Comparison of ENCODE assay signal across 22 mouse cellular contexts in the genomic region with DNA sequence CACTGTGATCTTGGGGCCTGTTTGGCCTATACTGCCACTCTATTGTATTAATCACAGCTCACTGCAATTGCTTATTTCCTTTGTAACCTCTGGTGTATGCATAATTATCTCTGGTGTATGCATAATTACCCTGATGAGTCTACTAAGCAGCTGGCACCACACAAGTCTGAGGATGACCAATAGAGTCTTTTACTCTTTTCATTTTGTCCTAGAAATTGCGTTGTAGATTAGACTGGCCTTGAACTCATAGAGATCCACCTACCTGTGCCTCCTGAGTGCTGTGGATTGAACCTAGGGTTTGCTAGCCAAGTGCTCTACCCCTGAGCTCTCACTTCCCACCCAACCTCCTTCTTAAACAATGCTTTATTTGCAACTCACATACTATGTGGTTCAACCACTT. TPM values are rescaled to one million over a fixed set of nuclear protein-coding genes. Genes with fewer than 3 reads are reported as not detected.
DNase-seq lines count a peak whose midpoint lies in the region; ATAC-seq and TF ChIP-seq lines count a peak whose summit lies in the region.
"Had no signal": no experiment of that assay in that cellular context is flagged by ENCODE, and none has a peak within 500 bp of the region (broad histone marks: within the 10 kb centered on the region; RNA-seq: fewer than 3 reads in every experiment).

No protein-coding gene starts in this region.

- no peak overlapping the region for H3K9ac ChIP-seq in limb, embryonic 11.5 days (ENCODE audit: low read length)
- H3K9ac ChIP-seq: embryonic facial prominence, embryonic 13.5 days; forebrain, embryonic 12.5 days; heart, embryonic 12.5 days; hindbrain, embryonic 15.5 days had no signal

- peaks cover 24% of the 10 kb centered on the region for H3K4me1 ChIP-seq in spleen, adult 2 months (ENCODE audit: control insufficient read depth, insufficient read depth, insufficient read length)
- peaks cover 40% of the 10 kb centered on the region for H3K4me1 ChIP-seq in limb, embryonic 11.5 days (ENCODE audit: control insufficient read depth, insufficient read depth, low read length)

- 56% methylated on average over 1 of the region's 1 CpGs for WGBS in spleen, adult 2 months
- WGBS in limb, embryonic 11.5 days, result 78% methylated on average over 1 of the region's 1 CpGs

- H3K36me3 ChIP-seq in spleen, adult 2 months (ENCODE audit: control insufficient read depth, insufficient read depth, low read length), result peaks cover 2% of the 10 kb centered on the region
- peaks cover 3% of the 10 kb centered on the region; the same call in 1 of the 2 replicates for H3K36me3 ChIP-seq in limb, embryonic 11.5 days (ENCODE audit: control insufficient read depth, insufficient read depth, low read length)

- H3K27ac ChIP-seq in left cerebral cortex, adult 2 months, result peak overlapping the region; percentile 90
- H3K27ac ChIP-seq in spleen, adult 2 months (ENCODE audit: insufficient read depth, low read length), result peak overlapping the region; percentile 99; the same call in 1 of the 2 replicates
- H3K27ac ChIP-seq in limb, embryonic 11.5 days (replicated peaks; ENCODE audit: low read depth, low read length), result peak overlapping the region; percentile 81; the same call in 1 of the 2 replicates
- H3K27ac ChIP-seq: embryonic facial prominence, embryonic 13.5 days; forebrain, embryonic 12.5 days; hindbrain, embryonic 15.5 days had no signal

- no peak overlapping the region for H3K4me2 ChIP-seq in limb, embryonic 11.5 days (ENCODE audit: low read depth, severe bottlenecking)
- H3K4me2 ChIP-seq: embryonic facial prominence, embryonic 13.5 days; forebrain, embryonic 12.5 days; heart, embryonic 12.5 days; hindbrain, embryonic 15.5 days had no signal

- no peak for TF ChIP-seq CTCF in left cerebral cortex, adult 2 months (IDR thresholded peaks at IDR 0.05)
- no peak for TF ChIP-seq CTCF in spleen, adult 2 months (IDR thresholded peaks at IDR 0.05; ENCODE audit: extremely low read depth, insufficient read depth, insufficient read length, insufficient replicate concordance)

- no peak for ATAC-seq in limb, embryonic 11.5 days (ENCODE audit: insufficient number of reproducible peaks, low FRiP score, low TSS enrichment, low read depth)
- ATAC-seq: forebrain, embryonic 16.5 days had no signal

- no peaks in the 10 kb centered on the region for H3K9me3 ChIP-seq in limb, embryonic 11.5 days (ENCODE audit: control insufficient read depth, low read length)
- H3K9me3 ChIP-seq: embryonic facial prominence, embryonic 13.5 days; forebrain, embryonic 12.5 days; heart, embryonic 12.5 days; hindbrain, embryonic 15.5 days had no signal

- TF ChIP-seq POLR2A in spleen, adult 2 months (IDR thresholded peaks at IDR 0.05; ENCODE audit: low read depth, low read length), result no peak

- intact Hi-C loops in heart, postnatal 25 days (cut with DNase I), result no loop called here
- intact Hi-C loops in left cerebral cortex, adult 2 months (cut with DNase I), result no loop called here
- intact Hi-C loops in left cerebral cortex, postnatal 10 days (cut with DNase I), result no loop called here

- no peak overlapping the region for H3K4me3 ChIP-seq in left cerebral cortex, adult 2 months
- H3K4me3 ChIP-seq in spleen, adult 2 months (ENCODE audit: extremely low read depth, insufficient read depth, insufficient read length), result no peak overlapping the region
- H3K4me3 ChIP-seq in limb, embryonic 11.5 days (ENCODE audit: low read depth, low read length), result no peak overlapping the region
- H3K4me3 ChIP-seq: embryonic facial prominence, embryonic 13.5 days; forebrain, embryonic 12.5 days; heart, embryonic 12.5 days; hindbrain, embryonic 15.5 days had no signal

- H3K27me3 ChIP-seq in spleen, adult 2 months (ENCODE audit: control insufficient read depth, insufficient read depth, low read length), result no peaks in the 10 kb centered on the region
- H3K27me3 ChIP-seq in limb, embryonic 11.5 days (ENCODE audit: control insufficient read depth, insufficient read depth, low read length), result no peaks in the 10 kb centered on the region
- H3K27me3 ChIP-seq: embryonic facial prominence, embryonic 13.5 days; forebrain, embryonic 12.5 days; heart, embryonic 12.5 days; hindbrain, embryonic 15.5 days had no signal

- DNase-seq in heart, adult 11 months, result peak; percentile 70
- DNase-seq in heart, postnatal 25 days (ENCODE audit: low spot score), result no peak
- DNase-seq in left cerebral cortex, adult 2 months (ENCODE audit: extremely low spot score in 1 of 2, low spot score in 2 of 2), result no peak
- no peak for DNase-seq in left cerebral cortex, postnatal 10 days (ENCODE audit: extremely low spot score in 1 of 2, low spot score in 2 of 2)
- DNase-seq in spleen, adult 2 months (ENCODE audit: low read depth in 1 of 2, low spot score in 2 of 2), result no peak
- DNase-seq in spleen, postnatal 4 days (ENCODE audit: low spot score in 2 of 2), result no peak
- DNase-seq in limb, embryonic 11.5 days (ENCODE audit: low spot score), result no peak
- no peak for DNase-seq in cerebellum, postnatal 10 days
- DNase-seq: adrenal gland, postnatal 10 days; cerebellum, adult 11 months; cerebellum, adult 9-10 months; cerebellum, postnatal 36 days; gastrocnemius, postnatal 10 days; heart, postnatal 36 days had no signal

RNA-seq across cellular contexts. Expression of a gene that starts 10.3 kb away (rescaled TPM):
- total RNA-seq in heart, postnatal 25 days (2021), result 10 to 100 TPM; 36.4 to 43.6 TPM
- total RNA-seq in left cerebral cortex, adult 2 months (2021), result 10 to 100 TPM; 67.4 to 70.2 TPM
- 10 to 100 TPM; 54.3 to 55.9 TPM for total RNA-seq in left cerebral cortex, postnatal 10 days (2021)
- 22.1 and 24.5 TPM in 2 replicates for polyA plus RNA-seq in spleen, adult 2 months (2012; rRNA removed)
- polyA plus RNA-seq in limb, embryonic 11.5 days (2014; fragmentation: Nextera tagmentation; extraction: Ambion mirVana), result 128 and 131 TPM in 2 replicates

RNA-seq across cellular contexts. Expression of a gene that starts 11.1 kb away (rescaled TPM):
- not detected for total RNA-seq in heart, postnatal 25 days (2021)
- total RNA-seq in left cerebral cortex, adult 2 months (2021), result not detected
- total RNA-seq in left cerebral cortex, postnatal 10 days (2021), result not detected
- 0.14 TPM in 1 of 2 replicates, not detected in the other for polyA plus RNA-seq in spleen, adult 2 months (2012; rRNA removed)
- 0.73 and 1.6 TPM in 2 replicates for polyA plus RNA-seq in limb, embryonic 11.5 days (2014; fragmentation: Nextera tagmentation; extraction: Ambion mirVana)
- total RNA-seq: heart, adult 8-10 months; heart, postnatal 36 days; MEL had no signal
- polyA plus RNA-seq: heart, embryonic 16.5 days had no signal

RNA-seq across cellular contexts. Expression of a gene that starts 21.0 kb away (rescaled TPM):
- 10 to 100 TPM; 41.7 to 50.9 TPM for total RNA-seq in heart, postnatal 25 days (2021)
- total RNA-seq in left cerebral cortex, adult 2 months (2021), result 10 to 100 TPM; 81.0 to 91.4 TPM
- 10 to 100 TPM; 74.5 to 76.2 TPM for total RNA-seq in left cerebral cortex, postnatal 10 days (2021)
- polyA plus RNA-seq in spleen, adult 2 months (2012; rRNA removed), result 25.6 and 26.5 TPM in 2 replicates
- polyA plus RNA-seq in limb, embryonic 11.5 days (2014; fragmentation: Nextera tagmentation; extraction: Ambion mirVana), result 13.1 and 14.1 TPM in 2 replicates

RNA-seq across cellular contexts. Expression of a gene that starts 60.0 kb away (rescaled TPM):
- under 1 TPM; 0.18 to 0.20 TPM for total RNA-seq in heart, postnatal 25 days (2021)
- total RNA-seq in left cerebral cortex, adult 2 months (2021), result 10 to 100 TPM; 60.4 to 65.0 TPM
- 10 to 100 TPM; 43.6 to 46.6 TPM for total RNA-seq in left cerebral cortex, postnatal 10 days (2021)
- 62.1 and 72.2 TPM in 2 replicates for polyA plus RNA-seq in spleen, adult 2 months (2012; rRNA removed)
- 0.45 and 0.73 TPM in 2 replicates for polyA plus RNA-seq in limb, embryonic 11.5 days (2014; fragmentation: Nextera tagmentation; extraction: Ambion mirVana)
